Mouse (Mus musculus): ENCODE data around the gene Dnhd1. TPM values are rescaled to one million over a fixed set of nuclear protein-coding genes. Genes with fewer than 3 reads are reported as not detected.

The Dnhd1 gene
- polyA plus RNA-seq, 1 experiment from 2014 or later, result 0.41 TPM

DNA sequence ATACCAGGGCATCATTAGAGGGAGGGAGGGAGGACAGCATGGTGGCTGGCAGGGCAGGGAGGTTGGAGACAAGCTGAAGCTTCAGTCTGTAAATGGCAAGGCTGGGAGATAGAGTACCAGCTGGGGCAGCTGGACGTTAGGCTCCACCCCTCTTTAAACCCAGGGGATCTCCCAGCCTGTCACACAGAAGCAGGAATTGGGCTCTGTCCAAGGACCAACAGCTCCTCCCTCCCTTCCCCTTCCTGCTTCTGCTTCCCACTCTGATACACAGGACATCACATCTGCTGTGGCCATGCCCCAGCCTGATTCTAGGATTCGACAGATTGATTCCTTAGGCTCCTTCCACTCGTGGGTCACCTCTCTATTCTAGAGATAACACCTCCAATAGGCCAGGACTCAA lies 22.0 kb upstream of the Dnhd1 start:
- 36% methylated on average over 3 of the region's 3 CpGs for WGBS
- H3K36me3 ChIP-seq, result peaks cover 16% of the 10 kb centered on the region
- no peak for DNase-seq (ENCODE audit: low spot score)
- H3K9me3 ChIP-seq (replicated peaks), result no peaks in the 10 kb centered on the region
- peak overlapping the region; percentile 63 for H3K27ac ChIP-seq (replicated peaks)
- H3K27me3 ChIP-seq (ENCODE audit: low read depth, poor library complexity, severe bottlenecking), result peaks cover 25% of the 10 kb centered on the region
- H3K4me3 ChIP-seq, result no peak overlapping the region
- H3K4me1 ChIP-seq, result peaks cover 50% of the 10 kb centered on the region

DNA sequence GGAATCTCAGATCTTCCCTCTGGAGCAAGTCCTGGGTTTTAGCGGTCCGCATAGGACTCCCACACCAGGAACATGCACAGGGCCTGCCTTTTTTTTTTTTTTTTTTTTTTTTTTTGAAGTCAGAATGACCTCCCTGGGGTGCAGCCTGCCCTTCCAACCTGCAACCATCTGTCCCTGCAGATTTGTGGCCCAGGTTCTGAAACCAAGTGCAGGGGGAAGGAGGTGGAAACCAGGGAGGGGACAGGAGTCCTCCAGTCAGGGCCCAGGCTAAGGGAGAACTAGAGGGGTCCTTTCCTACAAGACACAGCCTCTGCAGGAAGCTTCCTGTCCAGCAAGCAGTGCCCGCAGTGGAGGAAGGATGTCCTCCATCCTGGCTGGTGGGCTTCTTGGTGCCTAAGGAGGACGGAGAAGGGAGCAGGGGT lies 18.1 kb upstream of the Dnhd1 start:
- Histone ChIP-seq H3K4me1 (peaks cover 70% of the 10 kb centered on the region), H3K27me3 (ENCODE audit: low read depth, poor library complexity, severe bottlenecking) (peaks cover 37% of the 10 kb centered on the region), H3K4me3 (peak overlapping the region; percentile 91), H3K9me3 (replicated peaks) (no peaks in the 10 kb centered on the region), H3K27ac (replicated peaks) (peak overlapping the region; percentile 89), H3K36me3 (peaks cover 22% of the 10 kb centered on the region)
- DNase-seq (ENCODE audit: low spot score), result no peak
- 19% methylated on average over 4 of the region's 4 CpGs for WGBS

DNA sequence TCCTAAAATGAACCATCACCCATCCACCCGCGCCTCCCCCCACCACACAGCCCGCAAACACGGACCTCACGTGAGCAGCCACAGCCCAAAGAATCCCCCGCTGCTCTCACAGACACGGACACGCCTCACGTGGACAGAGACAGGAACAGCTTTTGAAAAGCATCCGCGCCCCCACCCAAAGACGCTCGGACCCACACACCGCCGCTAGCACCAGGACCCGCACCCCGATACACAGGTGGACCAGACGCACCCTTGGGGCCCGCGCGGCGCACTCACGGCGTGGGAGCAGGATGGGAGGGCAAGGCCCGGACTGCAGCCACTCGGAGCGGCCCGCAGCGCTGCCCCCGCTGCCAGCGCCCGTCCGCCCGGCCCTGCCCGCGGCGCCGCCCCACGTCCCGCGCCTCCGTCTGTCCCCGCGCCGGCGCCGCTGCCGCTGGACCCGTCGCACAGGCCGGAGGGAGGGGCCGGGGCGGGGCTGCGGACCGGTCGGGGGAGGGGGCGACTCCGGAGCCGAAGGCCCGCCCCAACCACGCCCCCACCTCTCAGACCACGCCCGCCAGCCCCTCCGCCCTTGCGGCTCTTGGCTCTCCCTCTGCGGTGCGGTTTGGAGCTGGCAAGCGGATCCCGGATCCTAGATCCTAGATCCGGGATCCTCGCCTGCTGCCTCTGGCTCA lies 17.4 kb upstream of the Dnhd1 start, which contains the start of gene Trim3:
Trim3 (minus strand) TSS at position 445 of the 674 bp plus-strand sequence.
- 2% methylated on average over 62 of the region's 71 CpGs for WGBS
- peaks cover 68% of the 10 kb centered on the region for H3K4me1 ChIP-seq
- no peaks in the 10 kb centered on the region for H3K9me3 ChIP-seq (replicated peaks)
- H3K27ac ChIP-seq (replicated peaks), result peak within 1 kb of the TSS; percentile 89
- H3K27me3 ChIP-seq (ENCODE audit: low read depth, poor library complexity, severe bottlenecking), result peaks cover 31% of the 10 kb centered on the region
- H3K4me3 ChIP-seq, result peak within 1 kb of the TSS; percentile 91
- peak; percentile 91 for DNase-seq (ENCODE audit: low spot score)
- H3K36me3 ChIP-seq, result peaks cover 28% of the 10 kb centered on the region

DNA sequence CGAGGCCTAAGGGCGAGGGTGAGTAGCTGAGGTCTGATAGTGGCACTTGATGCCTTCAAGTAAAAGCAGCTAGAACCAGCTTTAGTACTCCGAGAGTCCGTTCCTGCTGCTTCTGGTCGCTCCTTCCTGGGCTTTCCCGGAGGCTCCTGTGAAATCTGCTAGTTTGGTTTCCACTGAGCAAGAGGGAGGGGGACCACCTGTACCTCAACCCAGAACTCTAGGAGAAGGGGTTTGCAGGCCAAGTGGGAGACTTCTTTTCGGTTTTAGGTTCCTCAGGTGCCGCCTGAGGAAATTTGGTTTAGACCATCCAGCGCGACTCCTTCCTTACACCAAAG lies 16.9 kb upstream of the Dnhd1 start:
- H3K36me3 ChIP-seq, result peaks cover 32% of the 10 kb centered on the region
- no peak for DNase-seq (ENCODE audit: low spot score)
- H3K27me3 ChIP-seq (ENCODE audit: low read depth, poor library complexity, severe bottlenecking), result peaks cover 31% of the 10 kb centered on the region
- H3K9me3 ChIP-seq (replicated peaks), result no peaks in the 10 kb centered on the region
- H3K4me3 ChIP-seq, result peak overlapping the region; percentile 91
- H3K4me1 ChIP-seq, result peaks cover 64% of the 10 kb centered on the region
- peak overlapping the region; percentile 89 for H3K27ac ChIP-seq (replicated peaks)
- WGBS, result 6% methylated on average over 10 of the region's 10 CpGs

DNA sequence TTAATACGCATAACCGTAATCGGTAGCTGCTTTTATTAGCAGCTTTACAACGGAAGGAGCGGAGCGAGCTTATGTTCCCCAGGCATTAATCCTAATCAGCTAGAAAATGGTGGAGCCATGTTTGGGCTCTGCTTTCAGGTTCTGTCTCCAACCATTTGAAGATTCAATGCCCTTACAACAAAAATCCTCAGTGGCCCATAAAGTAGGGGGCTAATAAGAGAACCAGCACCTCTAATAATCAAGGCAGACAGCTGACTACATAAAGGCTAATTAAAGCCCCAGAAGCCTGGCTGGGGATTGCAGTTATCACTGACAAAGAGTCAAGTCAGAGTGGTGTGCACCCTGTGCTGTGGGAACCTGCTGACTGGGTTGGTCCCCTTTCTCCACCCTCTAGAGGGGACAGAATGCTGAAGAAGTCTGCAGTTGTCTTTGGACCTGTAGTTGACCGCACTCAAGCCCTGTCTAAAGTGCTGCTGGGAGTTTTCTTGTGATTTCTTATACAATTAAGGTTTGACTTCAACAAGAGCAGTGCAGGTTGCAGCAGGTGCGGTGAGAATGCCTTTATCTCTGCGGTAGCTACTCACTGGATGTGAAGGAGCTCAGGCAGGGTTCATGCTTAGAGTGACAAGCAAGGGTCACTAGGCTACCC lies 16.2 kb upstream of the Dnhd1 start:
- WGBS, result 56% methylated on average over 9 of the region's 9 CpGs
- H3K36me3 ChIP-seq, result peaks cover 34% of the 10 kb centered on the region
- H3K4me1 ChIP-seq, result peaks cover 64% of the 10 kb centered on the region
- peak overlapping the region; percentile 91 for H3K4me3 ChIP-seq
- DNase-seq (ENCODE audit: low spot score), result no peak
- no peak overlapping the region for H3K27ac ChIP-seq (replicated peaks)
- H3K9me3 ChIP-seq (replicated peaks), result no peaks in the 10 kb centered on the region
- peaks cover 31% of the 10 kb centered on the region for H3K27me3 ChIP-seq (ENCODE audit: low read depth, poor library complexity, severe bottlenecking)

DNA sequence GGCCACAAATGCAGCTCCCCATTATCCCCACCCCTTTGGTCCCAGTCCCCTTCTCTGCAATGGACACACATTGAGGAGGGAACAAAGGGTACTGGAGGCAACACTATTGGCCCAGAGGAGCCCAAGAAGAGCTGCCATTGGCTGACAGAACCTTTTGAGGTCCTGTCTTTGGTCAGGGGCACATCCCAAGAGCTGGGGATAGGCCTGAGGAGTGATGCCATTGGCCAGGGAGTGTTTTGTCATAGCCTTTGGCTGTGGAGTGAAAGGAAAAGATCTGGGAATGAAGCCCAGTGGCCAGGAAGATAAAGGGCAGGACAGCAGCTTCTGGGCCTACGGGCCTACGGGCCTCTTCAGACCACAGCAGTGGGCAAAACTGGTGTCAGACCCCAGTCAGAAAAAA lies 14.9 kb upstream of the Dnhd1 start:
- Histone ChIP-seq H3K27ac (replicated peaks) (no peak overlapping the region), H3K4me1 (peaks cover 58% of the 10 kb centered on the region), H3K27me3 (ENCODE audit: low read depth, poor library complexity, severe bottlenecking) (peaks cover 31% of the 10 kb centered on the region), H3K4me3 (no peak overlapping the region), H3K9me3 (replicated peaks) (no peaks in the 10 kb centered on the region), H3K36me3 (peaks cover 34% of the 10 kb centered on the region)
- DNase-seq (ENCODE audit: low spot score), result no peak
- WGBS, result 96% methylated on average over 2 of the region's 2 CpGs

DNA sequence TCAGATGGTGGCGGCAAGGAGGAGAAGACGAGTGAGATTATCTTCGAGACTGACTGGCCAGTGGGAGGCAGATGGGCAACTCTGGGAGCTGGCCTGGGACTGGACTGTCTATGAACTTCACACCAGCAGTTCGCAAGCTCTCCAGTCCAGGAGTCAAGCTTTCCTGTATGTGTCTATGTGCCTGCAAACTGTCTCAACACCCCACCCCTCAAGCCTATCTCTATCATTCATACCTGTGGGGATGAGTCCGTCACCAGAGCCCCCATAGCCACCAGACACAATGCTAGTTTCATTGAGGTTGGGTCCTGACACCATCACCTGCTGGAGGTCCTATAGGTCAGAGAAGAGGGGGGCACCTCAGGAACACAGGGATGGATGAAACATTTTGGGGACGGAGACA lies 11.9 kb upstream of the Dnhd1 start:
- Histone ChIP-seq H3K9me3 (replicated peaks) (no peaks in the 10 kb centered on the region), H3K36me3 (peaks cover 41% of the 10 kb centered on the region), H3K4me3 (no peak overlapping the region), H3K4me1 (peaks cover 44% of the 10 kb centered on the region), H3K27ac (replicated peaks) (no peak overlapping the region), H3K27me3 (ENCODE audit: low read depth, poor library complexity, severe bottlenecking) (peaks cover 19% of the 10 kb centered on the region)
- DNase-seq (ENCODE audit: low spot score), result no peak
- WGBS, result 95% methylated on average over 6 of the region's 6 CpGs

DNA sequence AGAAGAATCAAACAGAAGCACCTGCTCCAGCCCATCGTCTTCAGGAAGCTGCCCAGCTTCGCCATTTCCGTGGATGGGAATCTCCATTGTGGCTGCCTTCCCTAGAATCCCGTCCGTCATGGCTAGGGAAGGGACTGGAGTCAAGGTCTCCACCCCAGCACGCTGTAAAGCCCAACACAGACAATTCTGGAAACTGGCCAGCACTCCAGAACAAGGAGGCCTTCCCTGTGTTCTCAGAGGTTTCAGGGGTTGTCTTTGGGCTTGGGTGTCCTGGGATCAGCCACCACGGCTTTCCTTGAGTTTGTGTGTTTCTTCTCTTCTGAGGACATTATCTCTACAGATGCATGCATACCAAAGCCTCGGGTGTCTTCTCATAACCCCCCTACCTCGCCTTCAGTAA lies 11.3 kb upstream of the Dnhd1 start:
- peaks cover 39% of the 10 kb centered on the region for H3K4me1 ChIP-seq
- WGBS, result 82% methylated on average over 9 of the region's 9 CpGs
- peaks cover 46% of the 10 kb centered on the region for H3K36me3 ChIP-seq
- DNase-seq (ENCODE audit: low spot score), result no peak
- no peaks in the 10 kb centered on the region for H3K9me3 ChIP-seq (replicated peaks)
- H3K27me3 ChIP-seq (ENCODE audit: low read depth, poor library complexity, severe bottlenecking), result peaks cover 18% of the 10 kb centered on the region
- H3K4me3 ChIP-seq, result peak overlapping the region; percentile 83
- H3K27ac ChIP-seq (replicated peaks), result no peak overlapping the region

DNA sequence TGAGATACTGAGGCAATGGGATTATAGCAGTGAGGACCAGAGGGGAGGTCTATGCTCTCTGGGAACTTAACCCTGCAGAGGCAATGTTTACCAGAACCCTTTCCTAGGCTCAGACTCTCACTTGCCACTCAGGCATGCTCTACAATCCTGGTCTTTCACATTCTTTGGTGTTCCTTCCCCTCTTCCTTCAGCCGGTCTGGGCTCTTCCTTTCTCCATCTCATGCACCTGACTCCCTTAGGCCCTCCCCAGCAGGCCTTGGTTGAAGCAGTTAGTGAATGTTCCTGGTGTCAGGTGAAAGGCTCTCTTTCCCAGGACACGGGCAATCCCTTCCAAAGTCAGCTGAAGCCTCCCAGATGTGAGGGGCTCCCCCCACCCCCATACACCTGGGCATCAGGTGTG lies 10.9 kb upstream of the Dnhd1 start, which contains the start of gene Timm10b:
Timm10b (plus strand) TSS at position 301 of the 400 bp plus-strand sequence.
- H3K36me3 ChIP-seq, result peaks cover 47% of the 10 kb centered on the region
- H3K4me3 ChIP-seq, result peak within 1 kb of the TSS; percentile 83
- peak within 1 kb of the TSS; percentile 89 for H3K27ac ChIP-seq (replicated peaks)
- 5% methylated on average over 2 of the region's 2 CpGs for WGBS
- peaks cover 13% of the 10 kb centered on the region for H3K27me3 ChIP-seq (ENCODE audit: low read depth, poor library complexity, severe bottlenecking)
- no peak for DNase-seq (ENCODE audit: low spot score)
- H3K4me1 ChIP-seq, result peaks cover 35% of the 10 kb centered on the region
- H3K9me3 ChIP-seq (replicated peaks), result no peaks in the 10 kb centered on the region

DNA sequence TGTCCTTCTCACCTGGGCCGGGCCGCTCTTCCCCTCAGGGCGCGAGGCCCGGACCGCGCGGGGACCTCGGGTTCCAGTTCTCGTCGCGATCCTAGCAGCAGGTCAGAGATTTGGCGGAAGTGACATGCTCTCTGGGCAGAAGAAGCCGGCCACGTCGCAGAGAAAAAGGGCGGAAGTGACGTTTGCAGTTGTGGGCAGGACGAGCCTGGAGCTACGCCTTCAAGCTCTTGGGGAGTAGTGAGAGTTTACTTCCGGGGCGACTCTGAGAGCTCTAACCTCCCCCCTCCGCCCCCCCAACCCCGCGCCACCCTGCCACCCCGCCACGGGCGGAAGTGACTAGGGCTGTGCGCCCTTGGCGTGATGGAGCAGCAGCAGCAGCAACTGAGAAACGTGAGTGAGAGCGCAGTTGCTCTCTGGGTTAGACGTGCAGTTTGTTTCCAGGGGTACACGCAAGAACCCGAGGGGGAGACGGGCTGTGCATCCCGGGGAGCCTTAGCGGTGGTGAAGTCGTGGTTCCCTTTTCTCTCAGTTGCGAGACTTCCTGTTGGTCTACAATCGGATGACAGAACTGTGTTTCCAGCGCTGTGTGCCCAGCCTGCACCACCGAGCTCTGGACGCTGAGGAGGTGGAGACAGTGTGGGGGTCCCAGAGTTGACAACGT lies 10.3 kb upstream of the Dnhd1 start, which contains the start of the genes Arfip2 and Gm45799:
Arfip2 (minus strand) TSS at position 184 of the 661 bp plus-strand sequence.
Gm45799 (plus strand) TSS at position 320 of the 661 bp plus-strand sequence.
- 0% methylated on average over 45 of the region's 45 CpGs for WGBS
- H3K4me3 ChIP-seq, result peak within 1 kb of the TSS; percentile 83
- H3K27me3 ChIP-seq (ENCODE audit: low read depth, poor library complexity, severe bottlenecking), result peaks cover 7% of the 10 kb centered on the region
- no peaks in the 10 kb centered on the region for H3K9me3 ChIP-seq (replicated peaks)
- peaks cover 47% of the 10 kb centered on the region for H3K36me3 ChIP-seq
- H3K27ac ChIP-seq (replicated peaks), result peak within 1 kb of the TSS; percentile 89
- H3K4me1 ChIP-seq, result peaks cover 30% of the 10 kb centered on the region
- peak; percentile 97 for DNase-seq (ENCODE audit: low spot score)

DNA sequence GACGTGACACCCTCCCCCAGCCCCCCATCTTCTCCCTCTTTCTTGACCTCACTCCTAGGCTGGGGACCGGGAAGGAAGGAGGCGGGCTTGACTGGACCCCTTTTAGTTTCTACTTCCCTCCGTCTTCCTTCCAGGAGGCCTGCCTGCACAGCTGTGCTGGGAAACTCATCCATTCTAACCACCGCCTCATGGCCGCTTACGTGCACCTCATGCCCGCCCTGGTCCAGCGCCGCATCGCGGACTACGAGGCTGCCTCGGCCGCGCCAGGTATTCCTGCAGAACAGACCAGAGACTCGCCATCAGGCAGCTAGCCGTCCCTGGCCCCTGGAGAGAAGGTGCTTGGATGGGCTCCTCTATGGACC lies 9.8 kb upstream of the Dnhd1 start:
- peak overlapping the region; percentile 83 for H3K4me3 ChIP-seq
- WGBS, result under 1% methylated on average over 18 of the region's 18 CpGs
- H3K27me3 ChIP-seq (ENCODE audit: low read depth, poor library complexity, severe bottlenecking), result peaks cover 2% of the 10 kb centered on the region; the same call in 1 of the 2 replicates
- no peak for DNase-seq (ENCODE audit: low spot score)
- H3K4me1 ChIP-seq, result peaks cover 26% of the 10 kb centered on the region
- peaks cover 42% of the 10 kb centered on the region for H3K36me3 ChIP-seq
- peak overlapping the region; percentile 89 for H3K27ac ChIP-seq (replicated peaks)
- no peaks in the 10 kb centered on the region for H3K9me3 ChIP-seq (replicated peaks)

DNA sequence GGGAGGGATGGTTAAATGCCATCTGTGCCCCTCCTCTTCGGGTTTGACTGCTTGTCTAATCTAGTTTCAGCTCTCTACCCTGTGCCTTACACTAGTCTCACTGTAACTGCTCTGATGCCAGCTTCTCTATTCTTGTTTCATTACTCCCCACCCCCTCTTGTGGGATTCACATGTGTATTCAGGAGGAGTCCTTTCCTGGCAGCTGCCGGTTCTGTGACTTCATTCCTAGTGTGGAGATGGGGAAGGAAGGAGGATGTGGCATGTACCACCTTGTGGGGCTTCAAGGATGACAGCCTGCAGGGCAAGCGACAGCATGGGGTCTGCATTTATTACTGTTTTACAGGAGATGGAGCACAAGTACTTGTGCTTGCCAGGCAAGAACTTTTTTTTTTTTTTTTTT lies 8.7 kb upstream of the Dnhd1 start:
- Histone ChIP-seq H3K36me3 (peaks cover 31% of the 10 kb centered on the region), H3K9me3 (replicated peaks) (no peaks in the 10 kb centered on the region), H3K27me3 (ENCODE audit: low read depth, poor library complexity, severe bottlenecking) (no peaks in the 10 kb centered on the region), H3K4me1 (peaks cover 26% of the 10 kb centered on the region), H3K27ac (replicated peaks) (no peak overlapping the region), H3K4me3 (peak overlapping the region; percentile 83; the same call in 1 of the 2 replicates)
- 82% methylated on average over 3 of the region's 3 CpGs for WGBS
- DNase-seq (ENCODE audit: low spot score), result no peak

Data from midbrain, embryonic 10.5 days (tissue).